Mouse (Mus musculus) neural tube, embryonic 15.5 days (tissue): ENCODE data around the gene Sirt7. TPM values are rescaled to one million over a fixed set of nuclear protein-coding genes. Genes with fewer than 3 reads are reported as not detected.

ENCODE experiments used
- ATAC-seq: fragments of 200-750 bp; cut with Nextera tagmentation; 2 replicates; pipeline ENCODE4 v1.8.0; 2017; ENCODE audit warnings: mild to moderate bottlenecking, moderate TSS enrichment, moderate library complexity; ENCODE audit not compliant: low FRiP score
- H3K27ac ChIP-seq: fragments of 300-500 bp; sonication (generic); replicated peaks from 2 replicates; pipeline ENCODE4 v1.5.1; 2015; ENCODE audit warnings: mild to moderate bottlenecking, inconsistent platforms
- H3K27me3 ChIP-seq: fragments of 300-500 bp; sonication (generic); replicated peaks from 2 replicates; pipeline ENCODE4 v1.6.1; 2015; ENCODE audit warnings: inconsistent platforms
- H3K36me3 ChIP-seq: fragments of 300-500 bp; sonication (generic); 2 replicates; pipeline ENCODE4 v1.6.1; 2015; ENCODE audit warnings: inconsistent platforms
- H3K4me1 ChIP-seq: fragments of 300-500 bp; sonication (generic); 2 replicates; pipeline ENCODE4 v1.6.1; 2015; ENCODE audit warnings: inconsistent platforms
- H3K4me2 ChIP-seq: fragments of 300-500 bp; sonication (generic); 2 replicates; pipeline ENCODE4 v1.6.1; 2015; ENCODE audit warnings: inconsistent platforms, mild to moderate bottlenecking, moderate library complexity
- H3K4me3 ChIP-seq: fragments of 300-500 bp; sonication (generic); replicated peaks from 2 replicates; pipeline ENCODE4 v1.5.1; 2015; ENCODE audit warnings: mild to moderate bottlenecking, inconsistent platforms
- H3K9ac ChIP-seq: fragments of 300-500 bp; sonication (generic); replicated peaks from 2 replicates; pipeline ENCODE4 v1.6.1; 2015; ENCODE audit warnings: mild to moderate bottlenecking, inconsistent platforms
- H3K9me3 ChIP-seq: fragments of 300-500 bp; sonication (generic); replicated peaks from 2 replicates; pipeline ENCODE4 v1.6.1; 2016; ENCODE audit warnings: inconsistent platforms
- WGBS: fragments of 180-500 bp; shearing (Covaris S2); methylation state at CpG from one replicate; pipeline ENCODE4 v1.1.7; 2015; ENCODE audit warnings: mixed read lengths; 5-methylcytosine and 5-hydroxymethylcytosine counted together
- polyA plus RNA-seq: library from polyadenylated mRNA; unstranded; fragments of >200 nt; fragmentation: Nextera tagmentation; extraction: Ambion mirVana; gene quantifications from 2 replicates; pipeline ENCODE4 v1.2.1, GENCODE M21; 2015

Gene Sirt7
- polyA plus RNA-seq, 1 experiment from 2014 or later, result 43.2 TPM

DNA sequence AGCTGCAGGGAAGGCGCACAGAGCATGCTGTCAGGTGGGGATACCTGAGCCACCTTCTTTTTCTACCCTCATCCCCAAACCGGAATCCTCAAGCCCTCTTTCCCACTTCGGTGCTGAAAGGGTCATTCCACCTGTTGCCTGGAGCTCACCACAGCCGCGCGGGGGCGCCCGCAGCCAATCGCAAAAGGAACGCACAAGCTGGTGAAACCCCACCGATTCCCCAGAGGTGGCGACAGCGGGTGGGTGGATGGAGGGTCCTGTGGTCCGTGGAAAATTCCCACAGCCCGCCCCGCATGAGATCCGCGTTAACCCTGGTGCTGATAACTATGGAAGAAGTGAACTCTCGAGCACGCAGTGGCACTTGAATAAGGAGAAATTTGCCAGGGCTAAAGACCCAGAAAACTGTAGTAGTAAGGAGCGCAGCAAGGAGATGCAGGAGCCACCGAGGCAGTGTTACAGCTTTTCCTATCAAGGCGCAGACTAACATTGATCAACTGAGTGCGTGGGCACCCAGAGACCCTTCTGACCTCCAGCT lies 33.9 kb upstream of the Sirt7 start:
- Histone ChIP-seq H3K4me3 (peak overlapping the region; percentile 38; the same call in 1 of the 2 replicates), H3K27me3 (peaks cover 77% of the 10 kb centered on the region)

DNA sequence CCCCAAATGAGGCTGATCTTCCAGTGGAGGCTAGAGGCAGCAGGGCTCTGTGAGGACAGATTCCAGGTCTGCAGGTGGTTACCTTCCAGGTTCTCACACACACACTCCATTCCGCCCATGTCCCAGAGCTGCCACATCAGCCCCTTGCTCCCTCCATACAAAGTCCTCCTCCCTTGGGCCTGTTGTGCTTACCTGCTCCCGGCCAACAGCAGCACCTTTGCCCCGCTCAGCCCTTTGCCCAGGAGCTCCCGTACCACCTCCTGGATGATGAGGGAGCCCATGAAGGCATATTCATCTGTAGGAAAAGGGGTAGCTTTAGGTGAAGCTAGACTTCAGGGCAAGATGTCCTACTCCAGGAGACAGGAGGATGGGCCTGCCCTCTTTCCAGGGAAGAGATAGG lies 32.3 kb upstream of the Sirt7 start:
- Histone ChIP-seq H3K27me3 (peaks cover 62% of the 10 kb centered on the region), H3K9ac (no peak overlapping the region), H3K9me3 (no peaks in the 10 kb centered on the region), H3K27ac (no peak overlapping the region), H3K4me3 (no peak overlapping the region), H3K36me3 (no peaks in the 10 kb centered on the region), H3K4me1 (peaks cover 23% of the 10 kb centered on the region), H3K4me2 (no peak overlapping the region)
- no peak for ATAC-seq
- 91% methylated on average over 4 of the region's 4 CpGs for WGBS

More for the DNA sequence above, 33.9 kb upstream of the Sirt7 start:
- no peak for ATAC-seq
- 3% methylated on average over 24 of the region's 24 CpGs for WGBS
- H3K9ac ChIP-seq, result no peak overlapping the region
- no peaks in the 10 kb centered on the region for H3K9me3 ChIP-seq
- H3K36me3 ChIP-seq, result no peaks in the 10 kb centered on the region
- no peak overlapping the region for H3K27ac ChIP-seq
- peaks cover 23% of the 10 kb centered on the region for H3K4me1 ChIP-seq
- H3K4me2 ChIP-seq, result peak overlapping the region; percentile 64

DNA sequence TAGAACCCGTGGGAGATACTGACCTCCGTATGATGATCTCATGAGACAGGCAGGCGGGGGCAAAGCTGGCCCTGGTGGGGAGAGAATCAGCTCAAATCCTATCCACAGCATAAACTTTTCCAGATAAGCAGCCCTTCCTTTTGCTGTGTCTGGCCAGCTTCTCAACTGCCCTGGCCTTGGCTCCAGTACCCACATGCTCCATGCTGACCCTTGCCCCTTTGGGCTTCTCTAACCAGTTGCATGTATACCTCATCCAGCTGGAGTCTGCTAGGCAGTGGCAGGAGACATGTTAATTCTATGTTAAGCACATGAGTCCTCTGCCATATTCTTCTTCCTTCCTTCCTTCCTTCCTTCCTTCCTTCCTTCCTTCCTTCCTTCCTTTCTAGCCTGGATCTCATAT lies 29.7 kb upstream of the Sirt7 start:
- Histone ChIP-seq H3K27ac (no peak overlapping the region), H3K27me3 (peaks cover 36% of the 10 kb centered on the region), H3K9ac (no peak overlapping the region), H3K4me3 (no peak overlapping the region), H3K36me3 (no peaks in the 10 kb centered on the region), H3K4me2 (no peak overlapping the region), H3K9me3 (no peaks in the 10 kb centered on the region), H3K4me1 (peaks cover 6% of the 10 kb centered on the region)
- no peak for ATAC-seq
- whole genome bisulfite sequencing, result 78% methylated on average over 3 of the region's 3 CpGs

DNA sequence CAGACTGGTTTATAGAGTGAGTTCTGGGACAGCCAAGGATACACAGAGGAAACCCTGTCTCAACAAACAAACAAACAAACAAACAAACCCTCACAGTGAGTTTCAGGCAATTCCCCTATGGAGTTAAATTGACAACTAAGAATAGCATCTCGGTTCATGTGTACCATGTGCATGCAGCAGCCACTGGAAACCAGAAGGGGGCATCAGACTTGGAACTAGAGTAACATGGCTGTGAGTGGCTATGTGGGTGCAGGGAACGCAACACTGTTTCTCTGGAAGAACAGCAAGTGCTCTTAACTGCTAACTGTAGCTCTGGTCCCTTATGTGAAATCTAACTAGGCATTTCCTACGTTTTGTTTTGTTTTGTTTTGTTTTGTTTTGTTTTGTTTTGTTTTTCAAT lies 26.8 kb upstream of the Sirt7 start:
- Histone ChIP-seq H3K9me3 (no peaks in the 10 kb centered on the region), H3K27ac (no peak overlapping the region), H3K4me2 (no peak overlapping the region), H3K4me1 (peaks cover 8% of the 10 kb centered on the region), H3K27me3 (peaks cover 7% of the 10 kb centered on the region; the same call in 1 of the 2 replicates), H3K4me3 (no peak overlapping the region), H3K9ac (no peak overlapping the region), H3K36me3 (no peaks in the 10 kb centered on the region)
- no peak for ATAC-seq
- WGBS, result 77% methylated on average over 3 of the region's 3 CpGs

DNA sequence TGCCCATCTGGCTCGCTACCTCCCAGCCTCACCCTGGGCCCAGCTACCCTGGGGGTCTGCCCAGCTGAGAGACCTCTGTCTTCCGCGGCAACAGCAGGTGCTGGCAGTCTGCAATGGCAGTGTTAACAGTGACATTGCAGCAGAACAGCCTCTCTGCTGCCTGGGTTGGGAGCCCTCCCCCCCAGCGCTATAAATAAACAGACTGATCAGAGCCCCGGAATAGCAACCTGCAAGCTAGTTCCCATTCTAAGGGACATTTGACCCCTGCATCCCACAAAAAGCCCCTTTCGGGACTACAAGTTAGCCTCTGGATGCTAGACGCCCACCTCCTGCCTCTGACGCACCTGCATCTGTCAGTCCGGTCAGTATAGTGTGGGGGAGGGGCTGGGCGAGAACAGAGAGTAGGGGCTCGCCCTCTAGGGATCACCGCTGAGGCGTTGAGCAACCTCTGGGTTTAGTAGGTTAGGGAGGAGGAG lies 23.0 kb upstream of the Sirt7 start, which contains the start of gene Myadml2:
Myadml2 (minus strand) TSS at position 158 of the 476 bp plus-strand sequence.
- Histone ChIP-seq H3K4me2 (peak within 1 kb of the TSS; percentile 59), H3K36me3 (no peaks in the 10 kb centered on the region), H3K9ac (peak within 1 kb of the TSS; percentile 32; the same call in 1 of the 2 replicates), H3K27me3 (no peaks in the 10 kb centered on the region), H3K4me1 (peaks cover 15% of the 10 kb centered on the region), H3K27ac (0 out of 2 replicates have a peak within 1 kb of the TSS, but pooled peaks have one; percentile 33), H3K9me3 (no peaks in the 10 kb centered on the region), H3K4me3 (peak within 1 kb of the TSS; percentile 29)
- ATAC-seq, result no peak
- 4% methylated on average over 13 of the region's 13 CpGs for WGBS

DNA sequence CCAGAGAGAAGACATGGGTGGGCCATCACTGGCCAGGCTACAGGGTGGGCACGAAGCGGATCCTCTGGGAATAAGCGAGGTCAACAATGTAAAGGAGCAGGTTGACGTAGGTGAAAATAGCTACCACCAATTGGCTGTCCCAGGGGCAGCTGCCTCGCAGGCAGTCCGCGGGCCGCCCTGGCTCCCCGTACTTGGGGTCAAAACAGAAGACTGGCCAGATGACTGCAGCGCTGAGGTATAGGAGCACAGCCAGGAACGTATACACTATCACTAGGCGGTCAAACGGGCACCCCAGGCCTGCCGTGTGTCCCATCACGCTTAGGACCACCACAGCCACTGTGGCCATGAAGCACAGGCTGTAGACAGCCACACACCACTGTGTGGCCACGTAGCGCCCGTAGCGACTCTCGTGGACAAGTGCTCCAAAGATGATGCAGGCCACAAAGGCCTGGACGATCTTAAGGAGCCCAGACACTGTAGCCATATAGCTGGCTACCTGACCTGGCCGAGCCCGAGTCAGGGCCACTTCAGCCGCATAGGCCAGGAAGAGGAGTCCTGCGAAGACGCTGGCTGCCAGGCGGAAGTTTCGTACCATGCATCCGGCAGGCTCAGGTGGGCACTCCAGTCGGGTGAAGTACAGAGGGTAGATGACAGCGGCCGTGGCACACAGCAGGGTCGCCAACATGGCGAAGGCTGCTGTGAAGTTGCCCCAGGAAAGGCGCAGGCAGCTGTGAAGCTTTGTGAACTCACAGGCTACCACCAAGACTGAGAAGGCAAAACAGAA lies 22.2 kb upstream of the Sirt7 start:
- ATAC-seq, result no peak
- 84% methylated on average over 35 of the region's 35 CpGs for WGBS
- H3K27ac ChIP-seq, result no peak overlapping the region
- H3K9me3 ChIP-seq, result no peaks in the 10 kb centered on the region
- H3K4me1 ChIP-seq, result peaks cover 23% of the 10 kb centered on the region
- H3K36me3 ChIP-seq, result no peaks in the 10 kb centered on the region
- no peak overlapping the region for H3K9ac ChIP-seq
- H3K4me2 ChIP-seq, result peak overlapping the region; percentile 59
- H3K27me3 ChIP-seq, result no peaks in the 10 kb centered on the region
- H3K4me3 ChIP-seq, result no peak overlapping the region

DNA sequence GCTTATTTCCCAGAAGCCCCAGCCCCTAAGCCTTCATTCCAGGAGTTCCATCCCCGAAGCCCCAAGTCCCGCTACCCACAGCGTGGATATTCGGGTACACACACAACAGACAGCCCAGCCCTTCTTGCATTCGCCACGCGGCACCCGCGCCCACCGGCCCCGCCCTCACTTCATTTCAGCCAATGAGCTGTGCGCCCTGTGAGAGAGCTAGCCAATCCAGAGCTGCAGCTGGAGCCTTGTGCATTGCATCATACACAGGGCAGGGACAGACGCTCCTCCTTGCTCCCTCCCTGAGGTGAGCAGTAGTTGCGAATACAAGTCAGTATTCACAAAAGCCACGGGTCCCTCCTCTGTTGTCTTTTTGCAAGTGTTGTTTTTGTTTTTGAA lies 18.6 kb upstream of the Sirt7 start, which contains the start of gene Pycr1:
Pycr1 (minus strand) TSS at position 169 of the 387 bp plus-strand sequence.
- H3K4me3 ChIP-seq, result peak within 1 kb of the TSS; percentile 51
- H3K4me1 ChIP-seq, result peaks cover 23% of the 10 kb centered on the region
- no peaks in the 10 kb centered on the region for H3K9me3 ChIP-seq
- H3K27ac ChIP-seq, result peak within 1 kb of the TSS; percentile 60
- H3K27me3 ChIP-seq, result no peaks in the 10 kb centered on the region
- peak; percentile 99 for ATAC-seq
- H3K4me2 ChIP-seq, result peak within 1 kb of the TSS; percentile 95
- no peaks in the 10 kb centered on the region for H3K36me3 ChIP-seq
- H3K9ac ChIP-seq, result peak within 1 kb of the TSS; percentile 76
- under 1% methylated on average over 15 of the region's 15 CpGs for WGBS

DNA sequence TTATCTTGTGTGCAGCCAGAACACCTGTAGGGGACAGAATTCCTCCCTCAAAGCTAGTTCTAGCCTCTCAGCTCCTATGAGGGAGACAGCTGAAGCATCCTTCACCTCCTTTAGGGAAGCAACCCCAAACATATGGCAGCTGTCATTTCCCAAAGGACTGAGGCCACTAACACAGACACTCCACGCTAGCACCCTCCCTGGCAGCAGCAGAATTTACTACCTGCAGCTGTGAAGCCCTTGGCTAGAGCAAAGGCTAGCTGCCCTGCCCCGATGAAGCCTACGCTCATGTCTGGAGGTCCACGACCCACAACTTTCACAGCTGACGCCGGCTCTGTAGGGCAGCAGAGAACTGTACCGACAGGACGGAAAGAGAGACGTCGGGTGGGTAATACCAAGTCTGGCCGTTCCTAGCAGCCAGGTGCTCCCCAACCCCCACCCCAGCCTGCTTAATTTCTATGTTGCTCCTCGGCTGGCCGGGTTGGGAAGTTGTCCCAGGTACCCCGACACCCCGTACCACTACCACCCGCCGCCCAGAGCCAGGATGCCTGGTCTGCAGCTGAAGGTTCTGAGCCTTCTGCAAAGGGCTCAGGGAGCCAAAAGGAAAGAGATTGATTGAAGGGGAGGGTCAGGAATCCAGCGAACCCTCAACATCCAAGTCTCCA lies 18.0 kb upstream of the Sirt7 start:
- peaks cover 20% of the 10 kb centered on the region for H3K4me1 ChIP-seq
- under 1% methylated on average over 18 of the region's 18 CpGs for WGBS
- H3K9me3 ChIP-seq, result no peaks in the 10 kb centered on the region
- H3K9ac ChIP-seq, result peak overlapping the region; percentile 76
- no peaks in the 10 kb centered on the region for H3K36me3 ChIP-seq
- H3K4me3 ChIP-seq, result peak overlapping the region; percentile 51
- peak overlapping the region; percentile 60 for H3K27ac ChIP-seq
- H3K27me3 ChIP-seq, result no peaks in the 10 kb centered on the region
- ATAC-seq, result peak; percentile 54
- peak overlapping the region; percentile 95 for H3K4me2 ChIP-seq

DNA sequence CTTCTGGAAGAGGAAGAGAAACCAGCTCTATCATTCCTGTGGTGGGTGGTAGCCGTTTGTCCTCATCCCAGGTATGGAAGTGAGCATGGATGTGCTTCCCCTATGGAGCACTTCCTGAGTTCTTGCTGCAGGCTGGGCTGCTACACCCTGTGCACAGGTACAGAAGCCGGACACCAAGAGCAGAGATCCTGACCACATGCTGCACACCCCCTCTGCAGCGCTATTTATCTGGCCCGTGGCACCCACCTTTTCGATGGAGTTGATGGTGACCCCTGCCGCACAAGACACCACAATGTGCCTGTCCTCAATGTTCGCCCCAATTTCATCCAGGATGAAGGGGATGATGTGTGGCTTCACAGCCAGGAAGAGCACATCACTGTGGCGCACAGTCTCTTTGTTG lies 16.8 kb upstream of the Sirt7 start:
- Histone ChIP-seq H3K36me3 (no peaks in the 10 kb centered on the region), H3K4me3 (no peak overlapping the region), H3K4me1 (peaks cover 15% of the 10 kb centered on the region), H3K27ac (no peak overlapping the region), H3K4me2 (0 out of 2 replicates have a peak overlapping the region, but pooled peaks have one; percentile 95), H3K9me3 (no peaks in the 10 kb centered on the region), H3K27me3 (no peaks in the 10 kb centered on the region), H3K9ac (peak overlapping the region; percentile 76; the same call in 1 of the 2 replicates)
- ATAC-seq, result no peak
- 83% methylated on average over 8 of the region's 8 CpGs for WGBS

DNA sequence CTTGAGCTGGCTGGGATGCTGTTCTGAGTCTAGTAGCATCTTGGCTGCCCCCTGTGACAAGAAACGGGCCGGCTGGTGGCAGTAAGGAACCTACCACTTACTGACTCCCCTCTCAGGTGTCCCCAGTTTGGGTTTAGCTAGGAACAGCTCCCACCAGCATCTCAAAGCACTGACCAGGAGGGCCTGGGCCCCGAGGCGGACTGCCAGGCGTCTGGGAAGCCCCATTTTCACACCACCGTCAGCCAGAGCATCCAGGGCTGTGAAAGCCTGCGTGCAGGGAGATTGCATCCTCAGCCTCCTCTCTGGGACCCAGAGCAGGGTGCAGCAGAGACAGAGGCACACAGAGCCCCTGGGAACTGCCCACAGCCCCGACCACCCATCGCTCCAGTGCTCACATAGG lies 16.2 kb upstream of the Sirt7 start:
- Histone ChIP-seq H3K27me3 (no peaks in the 10 kb centered on the region), H3K4me2 (no peak overlapping the region), H3K4me3 (no peak overlapping the region), H3K27ac (no peak overlapping the region), H3K36me3 (no peaks in the 10 kb centered on the region), H3K9ac (no peak overlapping the region; the same call in 1 of the 2 replicates), H3K9me3 (no peaks in the 10 kb centered on the region), H3K4me1 (peaks cover 15% of the 10 kb centered on the region)
- WGBS, result 63% methylated on average over 9 of the region's 9 CpGs
- no peak for ATAC-seq

DNA sequence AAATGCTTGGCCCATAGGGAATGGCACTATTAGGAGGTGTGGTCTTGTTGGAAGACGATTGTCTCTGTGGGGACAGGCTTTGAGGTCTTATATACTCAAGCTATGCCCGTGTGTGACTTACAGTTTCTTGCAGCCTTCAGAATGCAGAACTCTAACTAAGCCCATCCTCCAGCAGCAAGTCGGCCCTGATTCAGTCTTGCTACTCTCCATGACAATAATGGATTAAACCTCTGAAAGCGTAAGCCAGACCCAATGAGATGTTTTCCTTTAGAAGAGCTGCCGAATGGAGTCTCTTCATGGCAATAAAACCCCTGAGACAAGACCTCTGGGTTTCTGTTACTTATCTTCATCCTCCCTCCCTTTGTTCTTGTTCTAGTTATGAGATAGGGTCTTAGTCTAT lies 9.8 kb upstream of the Sirt7 start:
- no peak for ATAC-seq
- Histone ChIP-seq H3K36me3 (no peaks in the 10 kb centered on the region), H3K4me2 (no peak overlapping the region; the same call in 1 of the 2 replicates), H3K9ac (no peak overlapping the region), H3K4me3 (no peak overlapping the region), H3K9me3 (no peaks in the 10 kb centered on the region), H3K27me3 (no peaks in the 10 kb centered on the region), H3K4me1 (peaks cover 37% of the 10 kb centered on the region), H3K27ac (no peak overlapping the region)
- 81% methylated on average over 5 of the region's 5 CpGs for WGBS
